Mouse (Mus musculus) small intestine, adult 2 months (tissue): ENCODE data around the gene Col6a5. TPM values are rescaled to one million over a fixed set of nuclear protein-coding genes. Genes with fewer than 3 reads are reported as not detected.
"Not testable (repeated sequence)": the region's sequence is repeated elsewhere in the genome, so short reads cannot be mapped to it uniquely, and the experiment has no call there.

Experiments
- H3K27ac ChIP-seq: fragments of 200-500 bp; 2 replicates; pipeline ENCODE4 v1.5.1; 2012; ENCODE audit warnings: low read depth, low read length, control low read depth, inconsistent platforms; ENCODE audit not compliant: insufficient read depth
- H3K27me3 ChIP-seq: fragments of 200-500 bp; 2 replicates; pipeline ENCODE4 v1.6.1; 2012; ENCODE audit warnings: mild to moderate bottlenecking, moderate library complexity, low read length, inconsistent platforms; ENCODE audit not compliant: control insufficient read depth, insufficient read depth
- H3K36me3 ChIP-seq: fragments of 200-500 bp; 2 replicates; pipeline ENCODE4 v1.6.1; 2012; ENCODE audit warnings: mild to moderate bottlenecking, low read length, control low read depth, inconsistent platforms; ENCODE audit not compliant: control insufficient read depth, insufficient read depth
- H3K4me1 ChIP-seq: fragments of 200-500 bp; 2 replicates; pipeline ENCODE4 v1.6.1; 2012; ENCODE audit warnings: low read length, inconsistent platforms, mixed read lengths; ENCODE audit not compliant: control insufficient read depth, insufficient read depth, insufficient read length
- H3K4me3 ChIP-seq: fragments of 200-500 bp; 2 replicates; pipeline ENCODE4 v1.5.1; 2012; ENCODE audit warnings: low read depth, mild to moderate bottlenecking, control low read depth, inconsistent platforms, low read length, moderate library complexity
- CTCF ChIP-seq: fragments of 200-500 bp; IDR thresholded peaks from 2 replicates; pipeline ENCODE4 v1.5.1; 2012; ENCODE audit warnings: low read depth, mild to moderate bottlenecking, control low read depth, inconsistent platforms, low read length, moderate library complexity, mixed read lengths; ENCODE audit not compliant: insufficient replicate concordance, insufficient read length; ENCODE audit errors: extremely low read depth
- POLR2A ChIP-seq: fragments of 200-500 bp; IDR thresholded peaks from 2 replicates; pipeline ENCODE4 v1.6.1; 2012; ENCODE audit warnings: low read depth, mild to moderate bottlenecking, control low read depth, inconsistent platforms, low read length, moderate library complexity
- WGBS: fragments of 180-500 bp; shearing (Covaris S2); methylation state at CpG from one replicate; pipeline ENCODE4 v1.1.7; 2018; 5-methylcytosine and 5-hydroxymethylcytosine counted together
- polyA plus RNA-seq: library from polyadenylated mRNA; depleted of rRNA; stranded (reverse); fragments of >200 nt; gene quantifications from 2 replicates; pipeline ENCODE4 v1.2.3, GENCODE M21; 2012

The Col6a5 gene
- polyA plus RNA-seq, 1 experiment, result 1.0 TPM

- TF ChIP-seq CTCF (no peak), POLR2A (no peak)
- WGBS, result 90% methylated on average over 5 of the region's 5 CpGs
- no peak overlapping the region for H3K4me3 ChIP-seq
- H3K36me3 ChIP-seq, result no peaks in the 10 kb centered on the region
- H3K27ac ChIP-seq, result no peak overlapping the region
- H3K4me1 ChIP-seq, result no peaks in the 10 kb centered on the region
- no peaks in the 10 kb centered on the region for H3K27me3 ChIP-seq
These were observed 113.2 kb downstream of the Col6a5 start for GRCm38 (mm10) chr9:105847261-105847660.

DNA sequence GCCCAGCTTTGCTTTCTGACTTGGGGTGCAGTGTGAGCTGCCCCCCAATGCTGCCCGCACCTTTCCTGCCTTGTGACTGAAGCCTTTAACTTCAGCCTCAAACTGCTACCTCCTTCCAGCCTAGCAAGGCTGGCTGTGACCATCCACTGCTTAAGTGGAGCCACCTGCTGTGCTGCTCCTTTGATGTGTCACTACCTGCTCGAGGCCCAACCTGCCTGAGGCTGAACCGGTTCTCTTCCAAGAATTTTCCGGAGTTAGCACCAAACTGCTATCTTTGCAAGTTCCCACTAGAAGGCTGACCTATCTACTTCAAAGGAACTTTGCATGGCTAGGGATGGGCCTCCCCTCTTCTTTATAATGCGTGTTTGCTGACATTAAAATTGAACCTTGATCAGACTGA is 119.1 kb downstream of the Col6a5 start:
- not testable (repeated sequence) for H3K27me3 ChIP-seq, H3K27ac ChIP-seq, H3K4me3 ChIP-seq, H3K36me3 ChIP-seq, H3K4me1 ChIP-seq
- 40% methylated on average over 5 of the region's 5 CpGs for WGBS

DNA sequence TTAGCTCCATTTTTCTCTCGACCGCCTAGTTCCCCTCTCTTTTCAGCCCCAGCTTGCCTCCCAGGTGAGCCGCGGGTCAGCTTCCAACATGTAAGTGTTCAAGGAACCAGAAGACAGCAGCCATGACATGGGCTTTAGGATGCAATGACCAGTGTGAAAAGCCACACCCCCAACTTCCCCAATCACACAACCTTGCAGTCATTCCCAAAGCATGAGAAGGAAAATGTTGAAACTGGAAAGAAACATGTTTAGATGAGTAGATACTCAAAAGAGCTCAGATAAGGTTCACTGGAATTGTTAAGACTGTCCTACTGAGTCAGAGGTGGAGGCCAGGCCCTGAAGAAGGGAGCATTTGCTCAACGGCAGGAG is 121.3 kb downstream of the Col6a5 start:
- Histone ChIP-seq H3K36me3 (no peaks in the 10 kb centered on the region), H3K27me3 (no peaks in the 10 kb centered on the region), H3K4me3 (no peak overlapping the region), H3K4me1 (no peaks in the 10 kb centered on the region), H3K27ac (no peak overlapping the region)
- WGBS, result 88% methylated on average over 5 of the region's 5 CpGs
- no peak for TF ChIP-seq CTCF
- no peak for TF ChIP-seq POLR2A

DNA sequence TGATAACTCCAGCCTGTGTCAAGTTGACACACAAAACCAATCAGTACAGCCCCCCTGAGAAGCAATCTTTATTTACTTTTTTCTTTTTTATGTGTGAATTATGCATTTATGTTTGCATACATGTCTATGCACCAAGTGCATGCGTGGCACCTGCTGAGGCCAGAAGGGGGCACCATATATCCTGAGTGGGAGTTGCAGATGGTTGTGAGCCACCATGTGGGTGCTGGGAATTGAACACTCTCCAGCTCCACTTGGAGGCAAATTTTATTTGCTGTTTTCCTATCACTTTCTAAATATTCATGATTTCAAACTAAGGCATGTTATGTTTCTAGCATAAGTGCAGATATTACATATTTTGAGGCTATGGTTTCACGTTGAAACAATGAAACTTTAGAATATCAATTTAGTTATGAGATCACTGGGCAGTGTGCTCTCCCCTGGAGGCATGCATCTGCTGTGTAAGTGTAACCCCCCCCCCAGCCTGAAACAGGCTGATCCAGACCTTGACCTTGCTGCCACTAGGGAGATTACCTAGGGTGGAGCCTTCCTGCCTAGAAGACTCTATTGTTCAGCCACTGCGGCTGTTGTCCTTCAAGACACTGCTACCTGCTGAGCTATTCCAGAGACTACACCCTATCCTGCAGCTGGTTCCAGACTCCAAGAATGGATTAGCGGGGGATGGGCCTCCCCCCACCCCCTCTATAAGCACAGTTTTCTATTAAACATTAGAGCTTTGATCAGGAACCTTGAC is 121.9 kb downstream of the Col6a5 start:
- TF ChIP-seq CTCF (no peak), POLR2A (no peak)
- Histone ChIP-seq H3K4me1 (no peaks in the 10 kb centered on the region), H3K27me3 (no peaks in the 10 kb centered on the region), H3K27ac (no peak overlapping the region), H3K4me3 (no peak overlapping the region), H3K36me3 (no peaks in the 10 kb centered on the region)
- WGBS, result 84% methylated on average over 4 of the region's 4 CpGs

DNA sequence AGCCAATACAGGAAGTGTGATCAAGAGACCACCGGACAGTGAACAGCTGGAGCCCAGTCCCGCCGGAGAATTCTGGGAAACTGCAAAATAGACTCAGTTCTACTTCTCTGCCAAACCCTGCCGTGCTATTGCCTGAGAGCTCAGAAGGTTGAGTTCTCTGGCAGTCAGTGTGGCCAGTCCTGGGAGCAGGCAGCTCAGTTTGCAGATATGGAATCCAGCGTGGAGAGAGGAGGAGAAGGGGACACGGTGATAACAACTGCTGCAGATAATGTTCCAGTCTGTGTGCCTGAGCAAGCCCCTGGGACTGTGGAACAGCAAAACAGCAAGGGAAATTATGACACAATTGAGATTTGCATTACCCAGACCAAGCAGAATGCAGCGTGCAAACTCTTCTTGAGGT is 124.9 kb downstream of the Col6a5 start:
- Histone ChIP-seq H3K4me1 (no peaks in the 10 kb centered on the region), H3K27ac (no peak overlapping the region), H3K36me3 (no peaks in the 10 kb centered on the region), H3K27me3 (no peaks in the 10 kb centered on the region), H3K4me3 (no peak overlapping the region)
- WGBS, result 62% methylated on average over 7 of the region's 7 CpGs
- TF ChIP-seq POLR2A (no peak), CTCF (no peak)

- H3K4me1 ChIP-seq, result no peaks in the 10 kb centered on the region
- 36% methylated on average over 4 of the region's 4 CpGs for WGBS
- no peaks in the 10 kb centered on the region for H3K36me3 ChIP-seq
- H3K27me3 ChIP-seq, result no peaks in the 10 kb centered on the region
- no peak for TF ChIP-seq POLR2A
- no peak for TF ChIP-seq CTCF
- H3K27ac ChIP-seq, result no peak overlapping the region
- no peak overlapping the region for H3K4me3 ChIP-seq
These were observed 125.6 kb downstream of the Col6a5 start for GRCm38 (mm10) chr9:105834799-105835198.

DNA sequence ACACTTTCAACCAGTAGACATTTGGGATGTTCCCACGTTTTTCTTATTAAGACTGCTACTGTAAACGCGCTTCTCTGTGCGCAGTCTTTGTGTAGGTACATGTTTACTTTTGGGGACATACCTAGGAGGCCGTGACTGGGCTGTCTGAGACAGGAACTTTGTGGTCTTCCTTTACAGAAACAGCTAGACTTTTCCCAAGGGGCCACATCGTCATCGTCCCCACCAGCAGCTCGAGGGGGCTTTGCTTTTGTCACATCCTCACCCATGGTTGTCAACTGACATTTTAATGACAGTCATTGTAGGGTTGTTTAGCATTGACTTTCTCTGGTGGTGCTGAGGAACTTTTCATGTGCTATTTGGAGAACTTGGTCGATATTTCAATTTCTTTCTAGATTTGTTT is 129.2 kb downstream of the Col6a5 start:
- no peaks in the 10 kb centered on the region for H3K27me3 ChIP-seq
- WGBS, result 79% methylated on average over 9 of the region's 9 CpGs

More for the DNA sequence above, 129.2 kb downstream of the Col6a5 start:
- TF ChIP-seq POLR2A (no peak), CTCF (no peak)
- Histone ChIP-seq H3K4me1 (no peaks in the 10 kb centered on the region), H3K27ac (no peak overlapping the region), H3K4me3 (no peak overlapping the region), H3K36me3 (no peaks in the 10 kb centered on the region)
